Mouse (Mus musculus) bone marrow, adult 2 months (tissue): ENCODE measurements around the gene Farp2.

ENCODE experiments used
- CTCF ChIP-seq: fragments of 200-500 bp; IDR thresholded peaks from 2 replicates; pipeline ENCODE4 v1.5.1; 2011; ENCODE audit warnings: low read length, control low read depth; ENCODE audit not compliant: control insufficient read depth, insufficient read depth
- POLR2A ChIP-seq: fragments of 200-500 bp; IDR thresholded peaks from 2 replicates; pipeline ENCODE4 v1.6.1; 2011; ENCODE audit warnings: low read depth, mild to moderate bottlenecking, control low read depth, low read length, borderline replicate concordance; ENCODE audit not compliant: control insufficient read depth

- TF ChIP-seq POLR2A (no peak), CTCF (no peak)
Observed at GRCm38 (mm10) chr1:93667760-93668400, 156.0 kb downstream of the Farp2 start.
